Mouse (Mus musculus): ENCODE measurements around the gene Tgif2.
"Not testable (repeated sequence)": the region's sequence is repeated elsewhere in the genome, so short reads cannot be mapped to it uniquely, and the experiment has no call there.

Gene Tgif2

DNA sequence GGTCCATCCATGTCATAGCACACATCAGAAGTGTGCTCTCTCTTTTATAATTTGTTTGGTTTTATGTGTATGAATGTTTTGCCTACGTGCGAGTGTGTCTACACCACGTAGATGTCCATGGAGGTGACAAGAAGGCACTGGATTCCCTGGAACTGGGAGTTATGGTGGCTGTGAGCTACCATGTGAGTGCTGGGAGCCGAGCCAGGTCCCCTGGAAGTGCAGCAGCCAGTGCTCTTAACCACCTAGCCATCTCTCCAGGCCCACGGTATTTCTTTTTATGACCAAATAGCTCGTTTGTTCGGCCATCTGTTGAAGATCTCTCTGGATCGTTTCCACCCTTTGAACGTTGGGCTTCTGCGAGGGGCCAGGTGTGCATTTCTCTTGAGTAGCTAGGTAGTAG is 3.5 kb downstream of the Tgif2 start:
- no peak for DNase-seq

DNA sequence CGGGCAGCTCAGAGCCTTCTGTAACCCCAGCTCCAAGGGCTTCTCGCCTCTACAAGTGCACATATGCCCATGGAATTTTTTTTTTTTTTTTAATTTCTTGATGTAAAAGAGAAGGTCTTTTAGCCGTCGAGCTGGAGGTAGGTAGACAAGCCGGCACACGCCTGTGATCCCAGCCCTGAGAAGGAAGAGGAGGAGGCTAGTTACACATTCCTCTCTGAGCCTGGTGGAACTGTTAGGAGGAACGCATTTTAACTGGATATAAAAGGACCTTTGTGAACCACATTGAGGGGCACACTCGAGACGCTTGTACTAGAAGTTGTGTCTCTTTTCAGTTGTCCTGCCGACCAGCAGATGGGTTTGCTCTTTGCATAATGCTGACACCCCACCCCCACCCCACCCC is 4.9 kb downstream of the Tgif2 start:
- DNase-seq: no peak

DNA sequence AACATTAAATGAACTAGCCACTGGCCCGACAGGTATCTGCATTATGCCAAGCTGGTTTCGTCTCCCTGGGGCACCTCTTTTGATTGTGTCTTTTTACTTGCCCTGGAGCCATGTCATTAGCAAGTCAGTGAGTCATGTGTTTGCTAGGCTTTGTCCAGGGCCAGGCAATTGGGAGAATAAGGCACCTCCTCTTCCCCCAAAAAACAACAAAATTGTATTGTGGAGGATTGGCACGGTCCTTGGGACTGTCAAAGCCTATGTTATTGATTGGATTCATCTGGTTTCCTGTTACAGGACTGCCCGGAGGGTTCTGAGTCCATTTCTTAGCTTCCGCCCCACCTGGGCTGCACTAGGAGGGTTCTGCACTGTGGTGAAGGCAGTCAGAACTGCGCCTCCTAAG is 7.8 kb downstream of the Tgif2 start:
- no peak for DNase-seq

DNA sequence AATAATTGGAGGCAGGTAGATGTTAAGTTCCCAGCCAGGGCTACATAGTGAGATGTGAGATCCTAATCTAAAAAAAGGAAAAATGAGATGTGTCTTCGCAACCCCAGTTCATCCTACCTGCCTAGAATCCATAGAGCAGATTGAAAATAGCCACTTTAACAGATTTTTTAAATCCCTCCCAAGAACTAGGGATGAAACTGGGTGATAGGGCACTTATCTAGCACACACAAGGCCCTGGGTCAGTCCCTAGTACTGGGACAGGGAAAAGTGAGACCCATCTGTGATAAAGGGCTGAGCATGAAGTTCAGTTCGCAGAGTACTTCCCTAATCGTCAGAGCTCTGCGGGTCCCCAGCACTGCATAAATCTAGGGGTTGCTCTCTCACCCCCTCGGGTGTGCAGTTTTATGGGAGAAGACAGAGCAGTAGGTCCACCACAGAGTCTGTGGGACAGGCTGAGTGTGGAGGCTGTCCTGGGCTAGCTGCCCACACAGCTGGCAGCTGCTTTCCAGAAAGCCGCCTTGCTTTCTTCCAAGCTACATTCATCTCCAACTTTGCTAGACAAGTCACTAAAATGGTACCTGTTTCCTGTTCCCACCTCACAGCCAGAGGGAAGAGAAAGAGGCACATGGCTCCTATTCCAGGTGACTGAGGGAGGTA is 8.8 kb downstream of the Tgif2 start:
- peak in 1 of 2 experiments; percentile 46 for DNase-seq

DNA sequence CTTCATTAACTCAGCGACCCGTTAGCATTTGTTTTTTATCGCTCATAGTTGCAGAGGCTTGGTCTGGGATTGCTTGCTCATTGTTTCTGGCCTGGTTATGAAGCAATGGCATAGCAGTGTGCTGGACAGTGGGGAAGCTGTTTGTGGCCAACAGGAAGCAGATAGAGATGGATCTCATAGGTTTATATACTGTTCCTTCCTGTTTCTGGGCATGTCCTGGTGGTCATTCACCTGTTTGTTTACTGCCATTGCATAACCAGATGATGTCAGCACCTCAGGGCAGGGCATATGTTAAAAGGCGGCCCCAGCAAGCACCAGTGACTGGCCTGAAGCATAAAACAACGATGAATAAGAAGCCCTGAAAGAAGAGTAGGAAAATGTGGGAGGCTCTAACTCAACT is 10.7 kb downstream of the Tgif2 start:
- DNase-seq: no peak

DNA sequence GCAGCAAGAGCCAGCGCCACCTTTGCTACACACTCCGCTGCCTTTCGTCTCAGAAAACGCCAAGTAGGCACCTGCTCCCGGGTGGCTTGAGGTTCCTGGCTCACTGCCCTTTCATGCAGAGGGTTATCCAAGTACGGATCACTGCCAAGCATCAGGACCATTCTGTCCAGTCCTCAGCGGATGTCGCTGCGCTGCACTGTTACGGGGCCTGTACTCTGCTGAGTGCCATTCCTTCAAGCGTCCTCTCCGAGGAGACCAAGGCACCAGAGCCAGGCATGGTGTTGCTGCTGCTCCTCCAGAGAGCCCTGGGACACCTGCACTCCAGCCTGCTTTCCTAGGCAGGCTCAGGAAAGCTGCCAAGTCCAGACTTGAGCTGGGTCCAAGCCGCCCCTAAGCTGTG is 13.8 kb downstream of the Tgif2 start:
- DNase-seq: not testable (repeated sequence)

DNA sequence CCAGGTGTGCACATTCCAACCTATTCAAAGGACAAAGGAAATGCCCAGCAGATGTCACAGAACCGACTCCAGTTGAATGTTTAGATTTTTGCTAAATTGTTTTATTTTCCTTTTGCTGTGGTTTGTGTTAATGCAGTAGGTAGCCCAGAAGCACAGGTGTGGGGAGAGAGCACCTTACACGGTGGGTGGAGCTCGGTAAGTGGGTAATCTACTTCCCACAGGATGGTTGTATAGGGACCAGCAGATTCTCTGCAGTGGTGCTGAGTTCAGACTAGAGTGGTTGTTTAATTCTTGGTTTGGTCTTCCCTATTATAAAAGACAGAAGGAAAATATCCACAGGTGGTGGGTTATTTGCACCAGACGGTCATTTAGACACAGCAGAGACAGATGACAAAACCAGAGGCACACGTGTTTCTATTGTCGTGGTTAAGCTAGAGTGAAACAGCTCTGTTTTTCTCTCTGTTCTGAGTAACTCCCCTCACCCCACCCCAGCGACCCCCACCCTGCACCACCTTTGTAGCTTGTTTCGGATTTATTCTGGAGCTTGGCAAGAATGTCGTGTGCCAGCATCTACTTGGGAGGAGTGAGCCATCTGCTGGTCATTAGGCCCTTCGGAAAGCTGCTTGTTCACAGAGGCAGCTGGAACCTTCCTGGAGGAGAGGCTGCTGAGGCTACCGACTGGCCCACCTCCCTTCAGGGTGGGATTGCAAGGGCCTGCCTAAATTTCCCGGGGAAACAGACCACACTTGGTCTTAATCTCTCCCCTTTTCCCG is 14.4 kb downstream of the Tgif2 start:
- DNase-seq: peak; percentile 51 to 69

DNA sequence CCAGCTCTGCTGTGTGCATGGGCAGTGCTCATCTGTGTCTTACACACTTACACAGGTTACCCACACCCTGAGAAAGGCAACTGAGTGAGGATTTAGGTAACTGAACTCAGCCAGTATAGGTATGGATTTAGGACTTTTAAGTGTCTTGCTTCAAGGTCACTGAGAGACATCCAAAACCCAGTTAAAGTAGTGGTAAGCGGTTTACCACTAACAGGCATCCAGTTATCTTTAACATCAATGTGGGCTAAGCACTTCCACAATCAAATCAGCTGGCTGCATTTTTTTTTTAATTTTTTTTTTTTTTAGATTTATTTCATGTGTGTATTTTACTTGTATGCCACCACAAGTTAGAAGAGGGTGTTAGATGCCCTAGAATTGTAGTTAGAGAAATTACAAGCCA is 16.5 kb downstream of the Tgif2 start:
- no peak for DNase-seq

DNA sequence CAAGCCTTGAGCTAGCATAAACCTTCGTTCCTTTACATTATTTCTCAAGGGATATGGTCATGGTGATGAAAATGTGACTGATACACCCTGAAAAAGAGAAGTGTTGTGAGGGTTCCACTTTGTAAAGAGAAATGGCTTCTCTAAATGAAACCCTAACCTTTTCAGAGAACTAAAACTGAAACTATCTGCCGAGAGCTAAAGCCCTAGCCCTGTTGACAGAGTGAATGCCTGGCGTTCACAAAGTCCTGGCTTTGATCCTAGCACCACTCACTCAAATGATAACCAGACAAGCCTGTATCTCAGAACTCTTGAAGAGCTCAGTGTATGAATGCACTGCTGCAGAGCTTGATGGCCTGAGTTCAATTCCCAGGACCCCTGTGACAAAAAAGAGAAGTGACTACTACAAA is 17.6 kb downstream of the Tgif2 start:
- no peak for DNase-seq

DNA sequence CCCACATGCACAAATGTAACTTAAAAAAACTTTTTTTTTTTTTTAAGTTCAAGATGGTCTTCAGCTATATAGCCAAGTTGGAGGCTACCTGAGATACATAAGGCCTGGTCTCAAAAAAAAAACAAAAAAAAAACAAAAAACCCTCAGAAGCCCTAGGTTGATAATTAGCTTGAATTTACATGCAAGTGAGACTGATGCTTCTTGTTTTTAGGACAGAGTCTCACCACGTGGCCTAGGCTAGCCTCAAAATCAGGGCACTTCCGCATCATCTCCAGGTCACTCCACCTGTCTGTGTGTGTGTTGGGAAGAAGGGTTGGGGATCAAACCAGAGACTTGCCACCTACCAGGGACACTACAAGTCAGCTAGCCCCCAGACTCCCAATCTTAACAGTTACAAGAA is 18.0 kb downstream of the Tgif2 start, which contains the start of gene 4930518I15Rik:
TSS of gene 4930518I15Rik (minus strand) at position 112 of the 400 bp plus-strand sequence.
- DNase-seq: no peak

DNA sequence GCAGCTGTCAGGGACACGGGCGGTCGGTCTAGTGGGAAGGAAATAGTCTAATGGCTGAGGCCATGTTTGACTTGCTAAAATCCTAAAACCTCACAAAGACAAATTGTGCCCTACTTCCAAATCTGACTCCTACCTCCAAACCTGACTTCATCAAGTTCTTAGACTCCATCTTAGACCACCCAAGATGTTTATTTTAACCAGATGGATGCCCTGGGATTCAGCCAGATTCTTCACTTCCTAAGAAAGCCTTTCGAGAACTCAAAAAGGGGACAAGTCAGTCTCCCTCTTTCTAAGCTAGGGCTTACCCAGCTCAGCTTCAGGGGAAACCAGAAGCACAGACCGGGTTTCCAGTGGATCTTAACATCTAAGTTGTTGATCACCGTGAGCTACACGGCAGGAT is 18.9 kb downstream of the Tgif2 start:
- DNase-seq: no peak

DNA sequence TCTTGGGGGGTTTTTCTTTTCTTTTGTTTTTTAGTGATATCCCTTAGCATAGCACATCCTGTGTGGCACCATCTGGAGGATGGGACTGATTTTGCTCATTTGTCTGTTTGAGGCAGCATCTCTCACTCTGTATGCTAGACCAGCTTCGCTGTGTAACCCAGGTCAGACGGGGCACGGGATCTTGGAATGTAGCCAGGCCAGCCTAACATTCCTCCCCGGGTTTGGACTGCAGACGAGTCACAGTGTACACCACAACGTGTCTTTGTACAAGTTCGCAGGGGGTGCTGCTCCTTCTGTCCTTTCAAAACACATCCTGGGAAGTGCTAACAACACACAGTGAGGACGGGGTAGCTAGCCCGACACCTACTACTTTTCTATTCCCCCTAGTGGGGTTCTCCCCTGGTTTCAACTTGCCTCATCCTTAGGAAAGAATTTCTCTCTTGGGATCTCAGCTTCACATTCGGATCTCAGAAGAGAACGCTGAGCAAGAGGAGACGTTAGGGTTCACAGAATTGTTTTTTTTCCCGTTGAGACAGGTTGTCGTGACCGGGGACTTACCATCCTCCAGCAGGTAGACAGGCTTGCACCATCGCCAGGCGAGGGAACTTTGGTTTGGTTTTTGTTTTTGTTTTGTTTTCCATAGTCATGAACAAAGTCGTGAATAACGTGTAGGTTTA is 22.4 kb downstream of the Tgif2 start:
- DNase-seq: peak; percentile 63 to 71

DNA sequence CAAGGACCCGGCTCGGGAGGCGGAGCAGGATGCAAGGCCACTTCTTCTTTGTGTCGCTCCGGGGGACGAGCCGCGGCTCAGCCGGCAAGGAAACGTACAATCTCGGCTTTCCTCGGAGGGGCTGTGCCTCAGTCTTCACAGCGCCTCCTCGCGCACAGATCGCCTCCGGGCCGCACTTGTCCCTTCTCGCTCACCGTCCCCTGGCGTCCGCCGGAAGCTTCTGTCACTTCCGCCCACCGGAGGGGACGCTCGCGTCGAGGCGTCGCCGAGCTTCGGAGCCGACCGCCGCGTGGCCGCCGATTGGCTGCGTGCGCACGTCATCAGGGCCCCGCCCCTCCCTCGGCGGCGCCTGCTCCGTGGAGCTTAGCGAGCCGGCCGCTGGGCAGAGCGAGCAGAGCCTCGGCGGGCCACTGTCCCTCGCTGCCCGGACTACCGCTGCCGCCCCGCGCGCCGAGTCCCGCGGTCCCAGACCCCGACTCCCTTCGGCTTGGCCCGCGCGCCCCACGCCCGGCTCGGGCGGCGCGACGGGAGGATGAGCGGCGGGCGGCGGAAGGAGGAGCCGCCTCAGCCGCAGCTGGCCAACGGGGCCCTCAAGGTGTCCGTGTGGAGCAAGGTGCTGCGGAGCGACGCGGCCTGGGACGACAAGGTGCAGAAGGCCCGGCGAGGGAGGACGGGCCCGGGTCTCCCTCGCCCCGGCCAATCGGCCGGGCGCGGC is 23.1 kb downstream of the Tgif2 start, which contains the start of gene Rab5if:
TSS of gene Rab5if (plus strand) at position 357 of the 715 bp plus-strand sequence.
- DNase-seq: peak; percentile 98 to 99

DNA sequence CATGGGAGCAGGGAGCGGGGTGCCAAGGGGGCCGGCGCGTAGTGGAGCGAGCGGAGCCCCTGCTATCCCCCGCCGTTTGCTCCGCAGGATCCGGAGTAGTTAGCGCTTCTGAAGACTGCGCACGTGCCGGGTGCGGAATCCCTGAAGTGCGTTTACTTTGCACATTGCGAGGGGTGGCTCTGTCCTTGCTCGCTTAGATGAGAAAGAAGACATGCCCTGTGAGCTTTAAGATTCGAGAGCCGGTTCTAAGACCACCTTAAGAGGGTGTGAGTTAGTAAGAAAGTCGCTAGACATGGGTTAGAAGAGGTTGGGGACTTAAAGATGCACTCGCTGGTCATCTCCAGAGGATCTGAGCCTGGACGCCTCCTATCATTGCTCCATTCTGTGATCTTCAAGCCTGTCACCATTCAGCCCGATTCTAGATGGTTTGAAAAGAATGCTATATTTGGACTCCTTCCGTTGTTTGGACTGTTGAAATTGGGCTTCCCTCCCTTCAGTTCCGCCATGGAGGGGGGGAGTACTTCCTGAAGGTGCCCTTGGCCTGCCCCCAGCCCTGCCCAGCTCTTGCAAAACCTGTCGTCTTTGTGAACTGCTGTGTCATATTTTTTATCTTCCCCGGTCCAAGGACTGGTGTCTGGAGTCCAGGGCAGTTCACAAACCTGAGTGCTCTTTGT is 23.8 kb downstream of the Tgif2 start:
- peak; percentile 46 to 66 for DNase-seq

DNA sequence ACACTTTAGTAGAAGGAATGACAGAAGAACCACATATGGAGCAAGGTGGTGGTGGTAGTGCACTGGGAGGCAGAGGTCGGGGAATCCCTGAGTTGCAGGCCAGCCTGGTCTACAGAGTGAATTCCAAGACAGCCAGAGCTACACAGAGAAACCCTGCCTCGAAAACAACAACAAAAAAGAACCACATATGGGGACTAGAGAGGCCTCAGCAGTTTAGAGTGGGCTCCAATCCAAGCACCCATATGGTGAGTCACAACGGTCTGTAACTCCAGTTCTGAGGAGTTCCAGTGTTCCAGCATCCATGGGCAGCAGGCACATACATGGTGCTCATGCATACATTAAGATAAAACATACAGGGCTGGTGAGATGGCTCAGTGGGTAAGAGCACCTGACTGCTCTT is 24.7 kb downstream of the Tgif2 start:
- DNase-seq: no peak

DNA sequence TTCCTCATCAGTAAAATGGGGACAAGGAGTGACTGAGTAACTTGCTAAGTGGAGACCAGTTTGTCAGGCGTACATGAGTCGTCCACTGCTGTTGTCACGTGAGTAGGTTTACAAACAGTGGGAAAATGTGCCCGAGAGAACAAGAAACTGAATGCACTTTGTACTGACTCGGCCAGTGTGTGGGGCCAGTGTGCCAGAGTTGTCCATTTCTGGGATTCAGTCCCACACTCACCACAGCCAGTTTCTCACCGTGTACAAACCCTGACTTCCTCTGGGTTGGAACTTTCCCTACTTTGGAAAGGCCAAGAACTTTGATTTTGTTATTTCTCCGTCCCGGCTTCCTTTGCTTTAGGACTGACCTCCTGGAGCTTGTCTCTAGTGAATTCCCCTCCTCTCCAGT is 29.2 kb downstream of the Tgif2 start:
- DNase-seq: no peak

DNA sequence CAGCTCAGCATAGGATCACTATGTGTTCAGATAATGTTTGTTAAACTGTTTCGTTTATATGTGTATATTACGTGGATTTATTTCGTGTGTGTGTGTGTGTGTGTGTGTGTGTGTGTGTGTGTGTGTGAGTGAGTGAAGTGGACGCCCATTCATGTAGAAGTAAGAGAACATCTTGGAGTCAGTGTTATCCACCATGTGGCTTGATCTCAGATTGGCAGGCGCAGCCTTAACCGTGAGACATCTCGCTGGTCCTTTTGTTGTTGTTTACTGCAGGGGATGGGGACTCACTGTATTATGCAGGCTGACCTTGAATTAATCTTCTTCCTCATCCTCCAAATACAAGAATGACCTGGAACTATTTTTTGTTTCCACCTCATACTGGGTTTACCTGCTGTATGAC is 29.7 kb downstream of the Tgif2 start:
- no peak for DNase-seq

DNA sequence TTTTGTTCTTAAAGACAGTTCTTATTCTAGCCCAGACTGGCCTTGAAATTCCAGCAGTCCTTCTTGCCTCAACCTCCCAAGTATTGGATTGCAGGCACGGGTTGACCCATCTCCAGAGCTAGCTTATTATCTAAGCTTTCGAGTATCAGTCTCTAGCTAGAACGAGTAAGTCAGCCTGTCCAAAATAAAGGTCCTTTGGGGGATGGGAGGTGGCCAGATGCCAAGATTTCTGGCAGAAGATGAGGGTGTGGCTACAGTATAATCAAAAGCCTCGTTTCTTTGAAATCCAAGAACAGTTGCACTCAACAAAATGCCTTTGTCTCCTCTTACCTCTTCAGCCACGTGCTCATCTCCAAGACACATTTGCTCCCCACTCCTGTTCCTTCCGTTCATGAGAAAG is 30.7 kb downstream of the Tgif2 start:
- DNase-seq: peak; percentile 32 to 49

DNA sequence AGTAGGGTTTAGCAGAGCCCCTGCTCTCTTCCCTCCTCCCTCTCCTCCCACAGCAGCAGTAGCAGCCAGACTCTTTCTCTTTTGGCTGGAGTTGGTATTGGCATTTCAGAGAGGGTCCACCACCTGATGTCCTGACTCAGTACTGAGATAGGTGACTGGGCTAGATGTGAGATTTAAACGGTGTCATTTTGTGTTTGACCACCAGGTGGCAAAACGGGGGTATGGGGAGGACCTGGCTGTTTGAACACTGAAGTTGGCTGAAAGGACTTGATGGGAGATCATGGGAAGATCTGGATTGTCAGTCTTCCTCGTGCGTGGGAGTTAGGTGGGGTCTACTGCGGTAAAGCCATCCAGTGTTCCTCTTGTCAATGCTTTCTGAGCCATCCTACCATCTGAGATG is 33.8 kb downstream of the Tgif2 start:
- DNase-seq: peak; percentile 48 to 68

DNA sequence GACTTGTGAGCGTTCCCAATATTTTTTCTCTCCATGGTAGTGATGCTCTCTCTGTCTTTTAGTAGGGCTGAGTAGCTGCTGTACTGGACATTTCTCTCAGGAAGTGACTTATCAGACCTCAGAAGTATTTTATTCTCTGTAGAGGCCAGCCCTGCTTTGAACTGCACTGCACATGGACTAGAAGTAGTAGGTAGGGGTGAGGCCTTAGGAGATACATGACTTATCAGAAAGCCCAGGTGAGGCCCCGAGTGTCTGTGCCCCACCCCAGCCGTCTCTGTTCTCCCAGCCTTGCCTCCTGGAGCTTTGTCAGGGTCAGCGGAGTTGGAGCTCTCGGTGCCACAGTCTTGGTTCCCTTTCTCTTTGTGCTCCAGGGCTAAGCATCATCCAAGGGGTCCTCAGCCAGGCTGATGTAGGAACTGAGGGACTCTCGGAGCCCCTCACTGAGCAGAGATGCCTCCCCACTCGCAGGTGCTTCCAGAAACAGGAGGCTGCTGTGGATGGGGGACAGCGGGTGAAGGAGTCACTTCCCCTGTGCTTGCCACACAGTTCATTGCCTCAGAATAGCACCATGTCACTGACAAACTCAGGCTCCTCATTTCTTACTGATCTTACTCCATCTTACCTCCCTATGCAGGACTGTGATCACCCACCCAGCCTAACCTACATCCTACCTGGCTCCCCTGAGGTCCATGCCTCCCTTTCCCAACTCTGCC is 34.4 kb downstream of the Tgif2 start:
- DNase-seq: no peak

DNA sequence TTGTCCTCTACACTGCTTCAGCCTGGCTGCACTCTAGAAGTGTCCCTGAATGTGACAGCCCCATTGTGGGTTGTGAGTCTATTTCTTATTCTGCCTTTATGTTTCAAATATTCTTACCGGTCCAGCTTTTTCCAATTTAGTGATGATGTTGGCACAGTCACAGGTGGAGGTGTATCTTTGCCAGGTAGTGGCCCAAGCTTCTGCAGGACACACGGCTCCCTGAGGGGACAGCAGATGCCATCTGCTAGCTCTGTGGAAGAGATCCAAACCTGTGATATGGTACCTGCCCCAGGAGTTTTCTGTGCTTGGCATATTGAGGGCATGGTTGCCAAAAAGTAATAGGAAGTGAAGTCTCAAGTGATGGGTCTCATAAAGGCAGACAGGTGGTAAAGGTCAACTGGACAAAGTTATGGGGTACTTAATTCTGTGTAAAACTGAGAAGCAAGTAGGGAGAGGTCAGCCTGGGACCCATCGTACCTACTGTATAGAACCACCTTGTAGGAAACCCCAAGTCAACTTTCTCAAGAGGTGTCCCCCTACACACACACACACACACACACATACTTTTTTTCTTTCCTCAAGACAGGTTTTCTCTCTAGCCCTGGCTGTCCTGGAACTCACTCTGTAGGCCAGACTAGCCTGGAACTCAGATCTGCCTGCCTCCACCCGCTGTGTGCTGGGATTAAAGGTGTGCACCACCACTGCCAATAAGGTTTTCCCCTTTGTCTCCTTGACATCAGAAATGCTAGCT is 35.1 kb downstream of the Tgif2 start:
- DNase-seq: no peak

All from kidney, postnatal 4 days (tissue).